Mouse (Mus musculus) forebrain, embryonic 13.5 days (tissue): ENCODE data around the gene Commd1. TPM values are rescaled to one million over a fixed set of nuclear protein-coding genes. Genes with fewer than 3 reads are reported as not detected.

Source experiments
- ATAC-seq: fragments of 200-750 bp; cut with Nextera tagmentation; 2 replicates; pipeline ENCODE4 v1.8.0; 2017
- H3K27ac ChIP-seq: fragments of 300-500 bp; sonication (generic); 2 replicates; pipeline ENCODE4 v1.5.1; 2015; ENCODE audit warnings: inconsistent platforms, mild to moderate bottlenecking, moderate library complexity
- H3K27me3 ChIP-seq: fragments of 300-500 bp; sonication (generic); 2 replicates; pipeline ENCODE4 v1.6.1; 2015; ENCODE audit warnings: mild to moderate bottlenecking, inconsistent platforms
- H3K36me3 ChIP-seq: fragments of 300-500 bp; sonication (generic); 2 replicates; pipeline ENCODE4 v1.6.1; 2015; ENCODE audit warnings: mild to moderate bottlenecking, inconsistent platforms; ENCODE audit not compliant: poor library complexity, severe bottlenecking
- H3K4me1 ChIP-seq: fragments of 300-500 bp; sonication (generic); 2 replicates; pipeline ENCODE4 v1.6.1; 2015; ENCODE audit warnings: inconsistent platforms
- H3K4me2 ChIP-seq: fragments of 300-500 bp; sonication (generic); 2 replicates; pipeline ENCODE4 v1.6.1; 2015; ENCODE audit warnings: inconsistent platforms, mild to moderate bottlenecking, moderate library complexity
- H3K4me3 ChIP-seq: fragments of 300-500 bp; sonication (generic); 2 replicates; pipeline ENCODE4 v1.5.1; 2015; ENCODE audit warnings: mild to moderate bottlenecking, inconsistent platforms
- H3K9ac ChIP-seq: fragments of 300-500 bp; sonication (generic); 2 replicates; pipeline ENCODE4 v1.6.1; 2015; ENCODE audit warnings: mild to moderate bottlenecking, inconsistent platforms
- H3K9me3 ChIP-seq: fragments of 300-500 bp; sonication (generic); replicated peaks from 2 replicates; pipeline ENCODE4 v1.6.1; 2016; ENCODE audit warnings: inconsistent platforms
- WGBS: fragments of 180-500 bp; shearing (Covaris S2); methylation state at CpG from one replicate; pipeline ENCODE4 v1.1.7; 2015; 5-methylcytosine and 5-hydroxymethylcytosine counted together
- polyA plus RNA-seq: library from polyadenylated mRNA; unstranded; fragments of >200 nt; fragmentation: Nextera tagmentation; extraction: Ambion mirVana; gene quantifications from 2 replicates; pipeline ENCODE4 v1.2.1, GENCODE M21; 2015

Gene Commd1
- polyA plus RNA-seq, 1 experiment from 2014 or later, result 328 TPM

- H3K36me3 ChIP-seq, result peaks cover 7% of the 10 kb centered on the region
- peaks cover 14% of the 10 kb centered on the region for H3K9me3 ChIP-seq
- 88% methylated on average over 4 of the region's 4 CpGs for WGBS
- no peak overlapping the region for H3K27ac ChIP-seq
- no peak overlapping the region for H3K9ac ChIP-seq
- H3K27me3 ChIP-seq, result no peaks in the 10 kb centered on the region
- H3K4me3 ChIP-seq, result no peak overlapping the region
- H3K4me2 ChIP-seq, result no peak overlapping the region
- no peaks in the 10 kb centered on the region for H3K4me1 ChIP-seq
- ATAC-seq, result no peak
Observed at GRCm38 (mm10) chr11:22964401-22964800, 17.8 kb downstream of the Commd1 start.

DNA sequence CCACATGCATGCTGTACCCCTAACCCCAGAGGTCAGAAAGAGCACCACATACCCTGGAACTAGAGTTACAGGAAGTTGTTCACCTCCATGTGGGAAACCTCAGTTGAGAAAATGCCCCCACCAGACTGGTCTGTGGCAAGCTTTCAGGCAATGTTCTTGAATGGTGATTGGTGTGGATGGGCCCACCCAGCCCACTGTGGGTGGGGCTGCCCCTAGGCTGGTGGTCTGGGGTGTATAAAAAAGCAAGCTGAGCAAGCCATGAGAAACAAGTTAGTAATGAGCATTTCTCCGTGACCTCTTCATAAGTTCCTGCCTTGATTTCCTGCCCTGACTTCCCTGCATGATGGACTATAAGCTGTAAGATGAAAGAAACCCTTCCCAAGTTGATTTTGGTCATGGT lies 20.1 kb downstream of the Commd1 start:
- no peaks in the 10 kb centered on the region for H3K4me1 ChIP-seq
- ATAC-seq, result no peak
- H3K36me3 ChIP-seq, result peaks cover 7% of the 10 kb centered on the region
- no peaks in the 10 kb centered on the region for H3K27me3 ChIP-seq
- no peak overlapping the region for H3K27ac ChIP-seq
- no peak overlapping the region for H3K4me2 ChIP-seq
- no peak overlapping the region for H3K4me3 ChIP-seq
- peaks cover 6% of the 10 kb centered on the region; the same call in 1 of the 2 replicates for H3K9me3 ChIP-seq
- no peak overlapping the region for H3K9ac ChIP-seq
- 88% methylated on average over 1 of the region's 1 CpGs for WGBS

DNA sequence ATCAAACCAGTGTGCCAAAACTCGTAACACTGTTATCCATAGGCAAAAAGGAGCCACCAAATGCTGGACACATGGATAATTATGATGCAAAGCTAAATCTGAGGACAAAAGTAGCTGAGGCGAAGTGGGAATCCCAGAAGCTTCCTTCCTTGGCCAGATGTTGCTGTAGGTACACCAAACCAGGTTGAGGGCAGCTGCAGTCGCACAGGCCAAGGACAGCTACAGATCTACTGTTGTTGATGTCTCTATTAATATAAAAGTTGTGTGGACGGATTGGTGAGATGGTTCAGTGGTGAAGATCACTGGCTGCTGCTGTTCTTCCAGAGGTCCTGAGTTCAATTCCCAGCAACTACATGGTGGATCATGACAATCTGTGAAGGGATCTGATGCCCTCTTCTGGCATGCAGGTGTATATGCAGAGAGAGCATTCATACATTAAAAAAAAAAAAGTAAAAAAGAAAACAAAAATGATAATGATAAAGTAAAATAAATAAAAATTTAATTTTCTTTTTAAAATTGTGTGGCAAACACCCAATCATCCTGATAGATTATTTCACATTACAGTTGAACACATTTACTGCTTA lies 24.3 kb downstream of the Commd1 start:
- H3K4me3 ChIP-seq, result no peak overlapping the region
- no peak overlapping the region for H3K4me2 ChIP-seq
- no peaks in the 10 kb centered on the region; the same call in 1 of the 2 replicates for H3K36me3 ChIP-seq
- no peak overlapping the region for H3K9ac ChIP-seq
- 91% methylated on average over 4 of the region's 4 CpGs for WGBS
- H3K27ac ChIP-seq, result no peak overlapping the region
- H3K27me3 ChIP-seq, result no peaks in the 10 kb centered on the region
- H3K9me3 ChIP-seq, result no peaks in the 10 kb centered on the region
- no peaks in the 10 kb centered on the region for H3K4me1 ChIP-seq
- ATAC-seq, result no peak

- Histone ChIP-seq H3K4me1 (no peaks in the 10 kb centered on the region), H3K27ac (no peak overlapping the region), H3K4me2 (no peak overlapping the region), H3K9ac (no peak overlapping the region), H3K4me3 (no peak overlapping the region), H3K9me3 (no peaks in the 10 kb centered on the region), H3K36me3 (peaks cover 3% of the 10 kb centered on the region; the same call in 1 of the 2 replicates), H3K27me3 (no peaks in the 10 kb centered on the region)
- ATAC-seq, result peak; percentile 48; the same call in 1 of the 2 replicates
- WGBS, result 74% methylated on average over 4 of the region's 4 CpGs
Observed at GRCm38 (mm10) chr11:22956830-22957229, 25.4 kb downstream of the Commd1 start.

- Histone ChIP-seq H3K36me3 (peaks cover 3% of the 10 kb centered on the region; the same call in 1 of the 2 replicates), H3K27ac (no peak overlapping the region), H3K4me3 (no peak overlapping the region), H3K4me1 (no peaks in the 10 kb centered on the region), H3K9ac (no peak overlapping the region), H3K4me2 (no peak overlapping the region), H3K9me3 (no peaks in the 10 kb centered on the region), H3K27me3 (no peaks in the 10 kb centered on the region)
- no peak for ATAC-seq
- WGBS, result 95% methylated on average over 6 of the region's 6 CpGs
Observed at GRCm38 (mm10) chr11:22956346-22956745, 25.8 kb downstream of the Commd1 start.

DNA sequence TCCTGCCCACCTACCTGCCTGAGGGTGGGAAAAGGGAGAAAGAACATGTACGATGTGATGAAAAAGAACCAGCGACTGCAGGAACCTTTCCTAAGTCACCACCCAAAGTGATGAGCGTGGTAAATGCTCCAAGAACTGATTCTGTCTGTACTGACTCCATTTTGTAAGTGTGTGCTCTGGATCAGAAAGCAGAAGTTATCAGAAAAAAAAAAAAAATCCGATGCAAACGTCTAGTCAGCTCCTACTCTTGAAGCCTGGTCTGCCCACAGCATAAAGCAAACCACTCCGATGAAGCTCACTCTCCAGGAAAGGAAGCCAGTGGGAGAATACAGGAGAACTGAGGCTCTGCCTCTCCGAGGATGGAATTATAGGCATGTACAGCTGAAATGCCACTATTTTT lies 29.5 kb downstream of the Commd1 start:
- no peak overlapping the region for H3K27ac ChIP-seq
- ATAC-seq, result no peak
- H3K36me3 ChIP-seq, result peaks cover 3% of the 10 kb centered on the region; the same call in 1 of the 2 replicates
- H3K4me3 ChIP-seq, result no peak overlapping the region
- no peaks in the 10 kb centered on the region for H3K9me3 ChIP-seq
- H3K4me2 ChIP-seq, result no peak overlapping the region
- WGBS, result 92% methylated on average over 7 of the region's 7 CpGs
- no peak overlapping the region for H3K9ac ChIP-seq
- H3K27me3 ChIP-seq, result no peaks in the 10 kb centered on the region
- no peaks in the 10 kb centered on the region for H3K4me1 ChIP-seq

DNA sequence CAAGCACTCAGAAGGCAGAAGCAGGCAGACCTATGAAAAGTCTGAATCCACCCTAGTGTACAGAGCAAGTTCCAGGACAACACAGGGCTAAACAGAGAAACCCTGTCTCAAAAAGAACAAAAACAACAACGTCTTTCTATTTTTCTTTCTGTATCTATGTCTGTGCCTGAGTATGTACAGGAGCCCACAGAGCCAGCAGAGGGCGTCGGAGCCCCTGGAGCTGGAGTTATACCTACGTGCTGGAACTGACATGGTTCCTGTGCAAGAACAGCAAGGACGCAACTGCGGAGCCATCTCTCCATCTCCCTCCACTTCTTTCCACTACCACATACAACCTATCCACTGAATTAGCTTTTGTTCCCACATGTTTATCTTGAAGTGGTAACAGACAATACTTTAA lies 32.1 kb downstream of the Commd1 start:
- Histone ChIP-seq H3K4me1 (no peaks in the 10 kb centered on the region), H3K4me3 (no peak overlapping the region), H3K27ac (no peak overlapping the region), H3K9ac (no peak overlapping the region), H3K9me3 (no peaks in the 10 kb centered on the region), H3K27me3 (no peaks in the 10 kb centered on the region), H3K4me2 (no peak overlapping the region), H3K36me3 (peaks cover 3% of the 10 kb centered on the region; the same call in 1 of the 2 replicates)
- WGBS, result 86% methylated on average over 6 of the region's 6 CpGs
- ATAC-seq, result no peak

DNA sequence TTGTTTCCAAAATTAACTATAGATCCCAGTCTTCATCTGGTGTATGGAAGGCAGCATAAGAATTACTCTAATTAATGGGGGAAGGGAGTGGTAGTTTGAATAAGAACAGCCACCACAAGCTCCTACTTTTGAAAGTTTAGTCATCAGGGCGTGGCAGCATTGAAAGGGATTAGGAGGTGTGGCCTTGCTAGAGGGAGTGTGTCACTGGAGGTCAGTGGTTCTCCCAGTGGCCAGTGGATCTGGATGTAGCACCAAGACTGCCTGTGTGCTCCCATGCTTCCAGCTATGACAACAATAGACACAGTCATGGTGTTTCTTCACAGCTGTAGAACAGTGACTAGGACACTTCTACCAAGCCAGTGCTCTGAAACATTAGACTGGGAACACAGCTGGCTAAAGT lies 33.1 kb downstream of the Commd1 start:
- no peak for ATAC-seq
- Histone ChIP-seq H3K9me3 (no peaks in the 10 kb centered on the region), H3K27me3 (no peaks in the 10 kb centered on the region), H3K4me2 (no peak overlapping the region), H3K4me3 (no peak overlapping the region), H3K36me3 (peaks cover 3% of the 10 kb centered on the region; the same call in 1 of the 2 replicates), H3K4me1 (no peaks in the 10 kb centered on the region), H3K27ac (no peak overlapping the region), H3K9ac (no peak overlapping the region)
- 80% methylated on average over 1 of the region's 1 CpGs for WGBS

DNA sequence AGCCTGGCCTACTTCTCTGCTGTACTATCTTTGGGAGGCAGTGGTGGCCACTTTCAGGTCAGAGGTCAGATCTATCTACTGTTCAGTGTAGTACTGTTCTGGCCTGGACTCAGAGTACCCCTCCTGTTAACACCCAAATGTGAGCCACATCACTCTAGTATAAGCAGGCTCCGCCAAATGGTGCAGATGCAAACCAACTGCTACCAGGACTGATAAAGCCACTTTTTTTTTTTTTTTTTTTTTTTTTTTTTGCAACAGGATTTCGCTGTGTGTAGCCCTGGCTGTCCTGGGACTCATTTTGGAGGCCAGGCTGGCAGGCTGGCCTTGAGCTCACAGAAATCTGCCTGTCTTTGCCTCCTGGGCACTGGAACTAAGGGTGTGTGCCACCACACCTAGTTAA lies 43.2 kb downstream of the Commd1 start:
- no peak overlapping the region for H3K4me3 ChIP-seq
- H3K9me3 ChIP-seq, result no peaks in the 10 kb centered on the region
- H3K36me3 ChIP-seq, result no peaks in the 10 kb centered on the region
- no peaks in the 10 kb centered on the region for H3K4me1 ChIP-seq
- no peak overlapping the region for H3K27ac ChIP-seq
- no peak overlapping the region for H3K9ac ChIP-seq
- 90% methylated on average over 2 of the region's 2 CpGs for WGBS
- ATAC-seq, result no peak
- no peaks in the 10 kb centered on the region for H3K27me3 ChIP-seq
- no peak overlapping the region for H3K4me2 ChIP-seq

GRCm38 (mm10) chr11:22937716-22938316 lies 44.4 kb downstream of the Commd1 start:
- Histone ChIP-seq H3K9me3 (no peaks in the 10 kb centered on the region), H3K4me3 (no peak overlapping the region), H3K27me3 (no peaks in the 10 kb centered on the region), H3K4me2 (no peak overlapping the region), H3K9ac (no peak overlapping the region), H3K36me3 (no peaks in the 10 kb centered on the region), H3K27ac (no peak overlapping the region), H3K4me1 (no peaks in the 10 kb centered on the region)
- ATAC-seq, result no peak
- 98% methylated on average over 4 of the region's 4 CpGs for WGBS

GRCm38 (mm10) chr11:22936446-22937125 lies 45.6 kb downstream of the Commd1 start:
- Histone ChIP-seq H3K4me2 (no peak overlapping the region), H3K27me3 (no peaks in the 10 kb centered on the region), H3K36me3 (no peaks in the 10 kb centered on the region), H3K9me3 (no peaks in the 10 kb centered on the region), H3K27ac (no peak overlapping the region), H3K4me3 (no peak overlapping the region), H3K4me1 (no peaks in the 10 kb centered on the region), H3K9ac (no peak overlapping the region)
- ATAC-seq, result peak; percentile 67
- 59% methylated on average over 5 of the region's 5 CpGs for WGBS

DNA sequence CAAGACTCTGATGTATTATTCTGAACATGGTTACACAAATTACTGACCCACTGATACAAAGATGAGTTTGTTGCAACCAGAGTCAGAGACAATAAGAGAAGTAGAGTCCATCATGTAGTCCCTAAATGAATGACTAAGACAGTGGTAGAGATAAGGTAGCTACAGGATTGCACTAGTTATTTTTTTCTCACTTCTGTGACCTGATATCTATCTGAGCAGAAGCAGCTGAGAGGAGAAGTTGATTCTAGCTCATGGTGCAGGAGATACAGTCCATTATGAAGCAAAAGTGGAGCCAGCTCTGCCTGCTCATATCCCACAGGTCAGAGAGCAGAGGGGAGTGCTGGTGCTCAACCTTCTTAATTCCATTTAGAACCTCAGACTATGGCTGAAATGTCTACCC lies 50.0 kb downstream of the Commd1 start:
- no peaks in the 10 kb centered on the region for H3K36me3 ChIP-seq
- no peak overlapping the region for H3K9ac ChIP-seq
- H3K4me2 ChIP-seq, result no peak overlapping the region
- no peak overlapping the region for H3K27ac ChIP-seq
- H3K9me3 ChIP-seq, result no peaks in the 10 kb centered on the region
- ATAC-seq, result no peak
- no peak overlapping the region for H3K4me3 ChIP-seq
- no peaks in the 10 kb centered on the region for H3K27me3 ChIP-seq
- H3K4me1 ChIP-seq, result no peaks in the 10 kb centered on the region
